Mouse (Mus musculus) testis, adult 2 months (tissue): ENCODE data around the gene 2310009B15Rik.

Source experiments
- CTCF ChIP-seq: fragments of 200-500 bp; IDR thresholded peaks from 2 replicates; pipeline ENCODE4 v1.5.1; 2012; ENCODE audit warnings: low read depth, mild to moderate bottlenecking, inconsistent platforms, low read length, moderate library complexity; ENCODE audit not compliant: control insufficient read depth, insufficient read depth, insufficient replicate concordance
- POLR2A ChIP-seq: fragments of 200-500 bp; IDR thresholded peaks from 2 replicates; pipeline ENCODE4 v1.6.1; 2012; ENCODE audit warnings: low read depth, mild to moderate bottlenecking, inconsistent platforms, low read length, moderate library complexity; ENCODE audit not compliant: control insufficient read depth

GRCm38 (mm10) chr1:138822985-138823322 lies 33.7 kb downstream of the 2310009B15Rik start:
- TF ChIP-seq CTCF (no peak), POLR2A (no peak)
